Mouse (Mus musculus) forebrain, embryonic 12.5 days (tissue): ENCODE data around the gene Gtf3c5. TPM values are rescaled to one million over a fixed set of nuclear protein-coding genes. Genes with fewer than 3 reads are reported as not detected.

Experiments
- ATAC-seq: fragments of 200-750 bp; cut with Nextera tagmentation; 2 replicates; pipeline ENCODE4 v1.8.0; 2017; ENCODE audit warnings: moderate TSS enrichment; ENCODE audit not compliant: low FRiP score
- H3K27ac ChIP-seq: fragments of 300-500 bp; sonication (generic); 2 replicates; pipeline ENCODE4 v1.5.1; 2016; ENCODE audit warnings: mild to moderate bottlenecking
- H3K27me3 ChIP-seq: fragments of 300-500 bp; sonication (generic); 2 replicates; pipeline ENCODE4 v1.6.1; 2016; ENCODE audit warnings: mild to moderate bottlenecking
- H3K36me3 ChIP-seq: fragments of 300-500 bp; sonication (generic); replicated peaks from 2 replicates; pipeline ENCODE4 v1.6.1; 2016; ENCODE audit warnings: mild to moderate bottlenecking
- H3K4me1 ChIP-seq: fragments of 300-500 bp; sonication (generic); 2 replicates; pipeline ENCODE4 v1.6.1; 2016
- H3K4me2 ChIP-seq: fragments of 300-500 bp; sonication (generic); 2 replicates; pipeline ENCODE4 v1.6.1; 2016; ENCODE audit warnings: mild to moderate bottlenecking, moderate library complexity
- H3K4me3 ChIP-seq: fragments of 300-500 bp; sonication (generic); replicated peaks from 2 replicates; pipeline ENCODE4 v1.5.1; 2016; ENCODE audit warnings: mild to moderate bottlenecking
- H3K9ac ChIP-seq: fragments of 300-500 bp; sonication (generic); 2 replicates; pipeline ENCODE4 v1.6.1; 2016; ENCODE audit warnings: mild to moderate bottlenecking
- H3K9me3 ChIP-seq: fragments of 300-500 bp; sonication (generic); 2 replicates; pipeline ENCODE4 v1.6.1; 2016
- WGBS: fragments of 180-500 bp; shearing (Covaris S2); methylation state at CpG from one replicate; pipeline ENCODE4 v1.1.7; 2016; 5-methylcytosine and 5-hydroxymethylcytosine counted together
- polyA plus RNA-seq: library from polyadenylated mRNA; unstranded; fragments of >200 nt; fragmentation: Nextera tagmentation; extraction: Ambion mirVana; gene quantifications from 2 replicates; pipeline ENCODE4 v1.2.1, GENCODE M21; 2016

Gtf3c5 gene
- polyA plus RNA-seq, 1 experiment from 2014 or later: 46.9 TPM

DNA sequence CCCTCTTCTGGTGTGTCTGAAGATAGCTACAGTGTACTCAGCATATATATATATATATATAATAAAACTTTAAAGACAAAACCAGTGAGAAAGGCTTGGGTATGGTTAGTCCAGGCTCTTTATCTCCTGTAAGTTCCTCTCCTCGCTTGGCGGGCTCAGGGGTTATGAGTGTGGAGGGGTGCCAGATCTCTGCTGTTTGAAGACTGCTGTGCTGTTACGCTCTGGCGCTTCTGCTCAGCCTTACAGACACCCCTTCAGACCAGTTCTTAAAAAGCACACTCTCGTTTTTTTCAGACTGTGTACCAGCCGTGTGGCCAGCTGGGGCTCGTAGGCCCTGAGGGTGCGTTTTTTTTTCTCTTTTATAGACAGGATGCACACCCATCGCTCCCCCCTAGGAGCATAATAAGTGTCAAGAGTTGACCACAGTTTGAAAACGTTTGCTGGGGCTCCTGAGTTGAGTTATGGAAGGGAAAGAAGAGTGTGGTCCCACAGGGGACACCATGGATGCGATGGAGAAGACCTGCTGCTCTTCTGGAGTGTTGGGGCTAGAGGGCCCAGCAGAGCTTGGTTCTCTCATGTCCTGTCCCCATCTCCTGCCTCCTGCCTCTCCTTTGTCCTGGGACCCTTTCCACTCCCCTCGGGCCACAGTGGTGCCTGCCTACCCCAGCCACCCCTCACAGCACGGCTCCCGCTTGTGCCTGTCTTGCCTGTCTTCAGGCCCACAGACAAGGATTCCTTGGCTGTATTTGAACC, 22.4 kb upstream of the Gtf3c5 start:
- WGBS: 76% methylated on average over 14 of the region's 14 CpGs
- Histone ChIP-seq H3K36me3 (no peaks in the 10 kb centered on the region), H3K4me2 (no peak overlapping the region), H3K27ac (no peak overlapping the region), H3K4me1 (no peaks in the 10 kb centered on the region), H3K9ac (no peak overlapping the region), H3K27me3 (no peaks in the 10 kb centered on the region), H3K9me3 (no peaks in the 10 kb centered on the region), H3K4me3 (no peak overlapping the region)
- no peak for ATAC-seq

DNA sequence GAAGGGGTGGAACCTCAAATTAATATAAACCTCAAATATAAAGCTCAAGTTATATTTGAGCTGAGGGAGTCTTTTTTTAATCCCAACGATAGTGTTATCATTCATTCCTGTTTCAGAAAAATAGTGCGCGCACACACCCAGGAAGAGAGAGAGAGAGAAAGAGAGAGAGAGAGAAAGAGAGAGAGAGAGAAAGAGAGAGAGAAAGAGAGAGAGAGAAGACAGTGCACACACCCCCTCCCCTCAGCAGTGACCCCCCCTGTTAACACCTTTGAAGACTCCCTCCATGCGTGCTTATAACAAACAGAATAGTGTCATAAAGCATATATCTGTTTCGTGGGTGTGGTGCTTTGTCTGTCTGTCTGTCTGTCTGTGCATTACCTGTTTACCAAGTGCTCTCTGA, 20.0 kb upstream of the Gtf3c5 start:
- no peak for ATAC-seq
- no peaks in the 10 kb centered on the region for H3K27me3 ChIP-seq
- no peak overlapping the region for H3K4me2 ChIP-seq
- no peaks in the 10 kb centered on the region for H3K9me3 ChIP-seq
- H3K36me3 ChIP-seq: no peaks in the 10 kb centered on the region
- H3K4me3 ChIP-seq: no peak overlapping the region
- peaks cover under 1% of the 10 kb centered on the region; the same call in 1 of the 2 replicates for H3K4me1 ChIP-seq
- 96% methylated on average over 5 of the region's 5 CpGs for WGBS
- no peak overlapping the region for H3K27ac ChIP-seq
- no peak overlapping the region for H3K9ac ChIP-seq

DNA sequence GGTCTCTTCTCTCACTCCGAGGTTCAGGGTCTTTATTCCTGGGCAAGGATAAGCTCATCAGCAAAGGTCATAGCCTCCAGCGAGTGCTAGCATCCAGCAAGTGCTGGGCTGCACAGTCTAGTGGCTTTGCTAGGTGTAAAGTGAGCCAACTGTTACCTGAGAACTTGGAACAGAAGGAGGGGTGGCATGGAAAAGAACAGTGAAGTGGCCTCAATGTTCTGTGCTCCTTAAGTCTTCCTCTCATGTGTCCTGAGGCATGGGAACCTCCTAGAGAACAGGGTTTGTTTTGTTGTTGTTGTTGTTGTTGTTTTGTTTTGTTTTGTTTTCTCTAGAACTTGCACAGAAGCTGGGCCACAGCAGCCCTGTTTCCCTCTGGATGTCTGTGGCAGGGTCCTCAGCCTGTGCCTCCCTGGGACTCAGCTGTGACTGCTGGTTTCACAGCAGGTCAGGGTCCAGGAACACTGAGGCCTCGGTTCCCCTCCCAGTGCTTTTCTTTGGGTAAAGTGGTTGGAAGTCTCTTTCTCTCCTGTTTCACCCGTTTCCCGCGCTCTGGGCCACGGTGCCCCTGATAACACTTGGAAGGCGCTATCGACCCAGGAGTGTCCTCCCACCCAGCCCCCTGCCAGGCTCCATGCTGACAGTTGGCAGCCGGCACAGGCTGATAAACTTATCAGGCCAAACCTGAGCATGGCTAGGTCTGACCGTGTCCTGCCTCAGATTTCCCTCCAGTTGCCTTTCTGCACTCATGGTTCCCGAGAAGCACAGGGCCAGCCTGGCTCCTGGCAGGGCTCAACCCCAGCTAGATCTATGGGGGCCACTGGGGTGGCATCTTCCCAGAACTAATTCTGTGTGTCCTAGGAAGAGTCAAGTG, 18.4 kb upstream of the Gtf3c5 start:
- H3K9me3 ChIP-seq: no peaks in the 10 kb centered on the region
- no peak for ATAC-seq
- no peaks in the 10 kb centered on the region for H3K36me3 ChIP-seq
- H3K9ac ChIP-seq: no peak overlapping the region
- no peak overlapping the region for H3K4me2 ChIP-seq
- 68% methylated on average over 12 of the region's 12 CpGs for whole genome bisulfite sequencing
- no peak overlapping the region for H3K27ac ChIP-seq
- no peak overlapping the region for H3K4me3 ChIP-seq
- peaks cover 5% of the 10 kb centered on the region; the same call in 1 of the 2 replicates for H3K4me1 ChIP-seq
- no peaks in the 10 kb centered on the region for H3K27me3 ChIP-seq

DNA sequence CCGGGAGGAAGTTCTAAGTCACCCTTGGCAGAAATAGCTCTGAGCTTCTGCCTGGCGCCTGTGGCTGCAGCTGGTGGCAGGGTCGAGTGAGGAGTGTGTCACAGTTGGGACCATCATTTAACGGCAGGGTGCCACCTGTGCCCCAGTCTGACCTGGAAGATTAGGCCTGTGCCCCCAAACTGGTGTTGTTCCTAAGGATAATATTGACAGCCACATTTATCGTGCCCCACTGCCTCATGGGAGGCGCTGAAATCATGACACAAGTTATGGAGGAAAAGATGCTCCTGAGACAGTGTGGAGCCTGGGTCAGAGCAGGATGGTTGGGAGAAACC, 16.0 kb upstream of the Gtf3c5 start:
- 78% methylated on average over 6 of the region's 6 CpGs for WGBS
- H3K4me3 ChIP-seq: no peak overlapping the region
- no peak overlapping the region for H3K4me2 ChIP-seq
- H3K27me3 ChIP-seq: 0 out of 2 replicates have a peak, but pooled peaks cover 7% of the 10 kb centered on the region
- no peak overlapping the region for H3K27ac ChIP-seq
- H3K4me1 ChIP-seq: peaks cover 5% of the 10 kb centered on the region; the same call in 1 of the 2 replicates
- no peak overlapping the region for H3K9ac ChIP-seq
- H3K9me3 ChIP-seq: no peaks in the 10 kb centered on the region
- H3K36me3 ChIP-seq: no peaks in the 10 kb centered on the region
- no peak for ATAC-seq

DNA sequence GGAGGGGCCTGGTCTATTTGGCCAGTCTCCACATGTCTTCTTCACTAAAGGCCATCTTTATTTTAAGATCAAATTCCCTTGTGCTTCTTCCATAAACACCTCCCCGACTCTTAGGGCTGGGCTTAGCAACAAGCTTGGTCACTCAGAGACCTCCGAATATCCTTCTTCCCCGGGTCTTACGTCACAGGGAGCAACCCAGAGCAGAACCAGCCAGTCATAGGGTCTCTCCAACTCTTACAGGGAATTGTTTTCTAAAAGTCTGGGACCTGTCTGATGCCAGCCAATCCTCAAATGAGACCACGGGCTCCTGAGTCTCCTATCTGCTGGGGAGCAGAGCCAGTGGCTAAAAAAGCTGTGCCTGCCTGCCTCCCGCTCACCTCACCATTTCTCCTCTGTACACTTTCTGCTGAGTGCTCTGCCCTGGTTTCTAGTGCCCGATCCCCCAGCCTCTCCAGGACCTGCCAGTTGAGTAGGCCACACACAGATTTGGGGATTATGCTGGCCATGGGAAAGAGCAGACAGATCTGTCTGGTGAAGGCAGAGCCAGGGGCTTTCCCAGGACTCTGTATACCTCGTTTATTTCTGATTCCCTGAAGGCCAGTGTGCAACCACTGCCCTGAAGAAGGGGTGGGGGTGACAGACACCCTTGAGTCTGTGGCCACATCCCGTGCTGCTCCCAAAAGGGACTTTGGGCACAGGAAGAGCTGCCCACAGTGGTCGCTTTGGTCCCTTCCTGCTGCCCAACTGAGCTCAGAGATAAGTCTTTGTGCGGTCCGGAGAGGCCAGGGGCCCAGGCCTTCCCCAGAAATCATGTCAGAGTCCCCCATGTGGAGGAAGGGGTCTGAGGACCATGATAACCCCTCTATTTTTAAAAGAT, 15.4 kb upstream of the Gtf3c5 start:
- no peaks in the 10 kb centered on the region for H3K9me3 ChIP-seq
- ATAC-seq: no peak
- no peak overlapping the region for H3K4me2 ChIP-seq
- H3K36me3 ChIP-seq: no peaks in the 10 kb centered on the region
- no peak overlapping the region for H3K27ac ChIP-seq
- H3K4me1 ChIP-seq: peaks cover 5% of the 10 kb centered on the region; the same call in 1 of the 2 replicates
- no peak overlapping the region for H3K9ac ChIP-seq
- H3K4me3 ChIP-seq: no peak overlapping the region
- WGBS: 69% methylated on average over 12 of the region's 12 CpGs
- 0 out of 2 replicates have a peak, but pooled peaks cover 13% of the 10 kb centered on the region for H3K27me3 ChIP-seq

DNA sequence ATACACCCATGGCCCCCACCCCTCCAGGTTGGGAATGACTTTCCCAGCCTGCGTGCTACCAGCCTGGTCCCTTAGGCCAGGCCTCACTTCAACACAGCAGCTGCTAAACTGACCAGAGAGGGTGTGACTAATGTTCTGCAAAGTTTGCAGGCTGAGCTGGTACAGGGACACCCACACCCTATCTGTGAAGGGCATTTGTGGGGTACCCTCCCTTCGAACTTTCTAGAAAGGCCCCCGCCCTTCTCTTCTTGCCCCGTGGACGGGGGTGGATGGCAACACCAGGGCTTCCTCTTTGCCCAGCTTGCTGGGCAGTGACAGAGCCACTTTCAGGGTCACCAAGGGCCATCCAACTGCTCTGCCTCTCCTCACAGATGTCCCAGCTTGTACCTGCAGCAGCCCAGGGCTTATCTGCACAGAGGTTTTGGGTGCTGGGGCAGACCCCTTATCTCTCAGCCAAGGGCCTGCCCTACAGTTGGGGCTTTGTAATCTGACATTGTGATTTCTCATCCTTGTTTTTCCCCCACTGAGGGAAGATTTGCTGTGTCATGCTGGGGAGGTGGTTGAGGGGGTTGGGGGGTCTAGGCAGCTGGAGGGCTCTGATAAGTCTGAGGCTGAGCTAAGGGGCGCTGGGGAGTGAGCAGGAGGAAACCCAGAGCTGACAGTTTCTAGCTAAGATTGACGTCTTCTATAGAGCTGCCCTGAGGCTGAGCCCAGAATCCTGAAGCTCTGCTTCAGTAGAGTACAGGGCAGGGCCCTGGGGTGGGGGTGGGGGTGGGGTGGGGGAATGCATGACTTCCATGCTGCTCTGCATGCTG, 14.4 kb upstream of the Gtf3c5 start:
- H3K9ac ChIP-seq: no peak overlapping the region
- WGBS: 79% methylated on average over 7 of the region's 7 CpGs
- H3K9me3 ChIP-seq: no peaks in the 10 kb centered on the region
- H3K4me1 ChIP-seq: peaks cover 5% of the 10 kb centered on the region; the same call in 1 of the 2 replicates
- no peaks in the 10 kb centered on the region for H3K36me3 ChIP-seq
- no peak overlapping the region for H3K4me2 ChIP-seq
- peaks cover 20% of the 10 kb centered on the region; the same call in 1 of the 2 replicates for H3K27me3 ChIP-seq
- no peak overlapping the region for H3K27ac ChIP-seq
- ATAC-seq: no peak
- H3K4me3 ChIP-seq: no peak overlapping the region

DNA sequence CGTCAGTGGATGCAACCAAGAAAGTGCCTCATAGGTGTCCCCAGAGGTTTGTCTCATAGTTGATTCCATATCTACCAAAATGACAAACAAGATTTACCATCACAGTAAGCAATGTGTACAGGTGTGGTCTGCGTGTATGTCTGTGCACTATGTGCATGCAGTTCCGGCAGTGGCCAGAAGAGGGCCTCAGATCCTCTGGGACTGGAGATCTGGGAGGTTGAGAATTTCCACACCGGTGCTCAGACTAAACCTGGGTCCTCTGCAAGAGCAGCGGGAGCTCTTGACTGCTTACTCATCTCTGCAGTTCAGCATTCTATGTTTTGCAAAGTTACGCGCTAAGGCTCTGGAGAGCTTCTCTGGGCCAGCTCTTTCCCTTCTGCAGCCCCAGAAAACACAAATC, 13.4 kb upstream of the Gtf3c5 start:
- peaks cover 5% of the 10 kb centered on the region; the same call in 1 of the 2 replicates for H3K4me1 ChIP-seq
- H3K9me3 ChIP-seq: no peaks in the 10 kb centered on the region
- no peak overlapping the region for H3K4me2 ChIP-seq
- H3K27me3 ChIP-seq: peaks cover 23% of the 10 kb centered on the region
- H3K36me3 ChIP-seq: no peaks in the 10 kb centered on the region
- WGBS: 93% methylated on average over 7 of the region's 7 CpGs
- no peak overlapping the region for H3K9ac ChIP-seq
- no peak for ATAC-seq
- H3K4me3 ChIP-seq: no peak overlapping the region
- no peak overlapping the region for H3K27ac ChIP-seq

DNA sequence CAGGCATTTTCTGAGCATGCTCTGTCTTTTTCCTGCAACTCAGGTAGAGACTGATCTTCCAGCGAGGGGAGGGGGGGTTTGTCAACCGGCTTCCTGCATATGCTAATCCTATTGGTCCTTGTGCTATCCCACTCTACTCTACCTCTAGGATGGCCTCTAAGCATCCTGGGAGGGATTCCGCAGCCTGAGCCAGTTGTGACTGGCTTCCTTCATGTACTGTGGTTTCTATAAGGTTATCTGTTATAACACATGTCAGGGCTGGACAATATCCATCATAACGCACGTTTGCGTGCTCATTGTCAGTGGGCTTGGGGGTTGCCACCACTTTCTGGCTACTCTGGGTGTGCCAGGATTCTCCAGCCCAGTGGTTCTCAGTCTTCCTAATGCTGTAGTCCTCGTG, 12.5 kb upstream of the Gtf3c5 start:
- Histone ChIP-seq H3K27me3 (peaks cover 26% of the 10 kb centered on the region), H3K4me1 (peaks cover 5% of the 10 kb centered on the region; the same call in 1 of the 2 replicates), H3K36me3 (no peaks in the 10 kb centered on the region), H3K9me3 (no peaks in the 10 kb centered on the region), H3K27ac (no peak overlapping the region), H3K9ac (no peak overlapping the region), H3K4me3 (no peak overlapping the region), H3K4me2 (no peak overlapping the region)
- WGBS: 86% methylated on average over 7 of the region's 7 CpGs
- no peak for ATAC-seq

DNA sequence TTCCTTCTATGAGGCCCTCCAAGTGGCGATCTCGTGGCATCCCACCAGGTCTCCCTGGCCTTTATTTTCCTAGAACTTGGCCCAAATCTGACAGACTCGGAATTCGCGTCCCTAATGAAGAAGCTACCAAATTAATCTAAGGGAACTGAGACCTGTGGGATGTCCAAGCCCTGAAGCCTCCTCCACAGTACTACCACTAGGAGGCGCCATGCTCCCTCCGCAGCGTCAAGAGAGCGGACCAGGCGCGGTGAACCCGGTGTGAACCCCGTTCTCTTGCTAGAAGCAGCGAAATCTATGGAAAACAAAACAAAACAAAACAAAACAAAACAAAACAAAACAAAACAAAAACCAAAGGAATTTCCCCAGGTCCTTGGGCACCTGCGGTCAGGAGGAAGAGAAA, 9.3 kb upstream of the Gtf3c5 start:
- no peaks in the 10 kb centered on the region for H3K9me3 ChIP-seq
- no peak overlapping the region for H3K27ac ChIP-seq
- H3K9ac ChIP-seq: no peak overlapping the region
- H3K4me2 ChIP-seq: peak overlapping the region; percentile 8; the same call in 1 of the 2 replicates
- no peak overlapping the region for H3K4me3 ChIP-seq
- 9% methylated on average over 15 of the region's 15 CpGs for WGBS
- peaks cover 37% of the 10 kb centered on the region for H3K27me3 ChIP-seq
- ATAC-seq: no peak
- no peaks in the 10 kb centered on the region; the same call in 1 of the 2 replicates for H3K4me1 ChIP-seq
- H3K36me3 ChIP-seq: no peaks in the 10 kb centered on the region

DNA sequence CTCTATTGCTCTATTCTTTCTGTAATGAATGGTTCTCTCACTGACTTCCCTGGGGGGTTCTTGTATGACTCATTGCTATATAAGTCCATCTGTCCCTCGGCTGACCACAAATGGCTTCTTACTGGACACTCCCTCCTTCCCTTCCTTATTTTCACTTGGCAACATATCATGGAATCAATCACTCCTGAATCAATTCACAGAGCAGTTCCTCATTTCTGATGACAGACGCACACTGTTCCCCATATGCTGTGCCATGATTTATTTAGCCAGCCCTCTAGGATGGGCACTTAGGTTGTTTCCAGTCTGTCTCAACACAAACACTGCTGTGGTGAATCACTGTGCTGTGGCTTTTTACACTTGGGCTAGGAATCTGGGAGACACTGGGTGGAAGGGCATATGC, 7.9 kb upstream of the Gtf3c5 start:
- Histone ChIP-seq H3K9me3 (no peaks in the 10 kb centered on the region), H3K4me1 (no peaks in the 10 kb centered on the region), H3K27me3 (peaks cover 40% of the 10 kb centered on the region), H3K4me2 (no peak overlapping the region), H3K36me3 (no peaks in the 10 kb centered on the region), H3K9ac (no peak overlapping the region), H3K27ac (no peak overlapping the region), H3K4me3 (no peak overlapping the region)
- WGBS: 90% methylated on average over 2 of the region's 2 CpGs
- ATAC-seq: no peak

DNA sequence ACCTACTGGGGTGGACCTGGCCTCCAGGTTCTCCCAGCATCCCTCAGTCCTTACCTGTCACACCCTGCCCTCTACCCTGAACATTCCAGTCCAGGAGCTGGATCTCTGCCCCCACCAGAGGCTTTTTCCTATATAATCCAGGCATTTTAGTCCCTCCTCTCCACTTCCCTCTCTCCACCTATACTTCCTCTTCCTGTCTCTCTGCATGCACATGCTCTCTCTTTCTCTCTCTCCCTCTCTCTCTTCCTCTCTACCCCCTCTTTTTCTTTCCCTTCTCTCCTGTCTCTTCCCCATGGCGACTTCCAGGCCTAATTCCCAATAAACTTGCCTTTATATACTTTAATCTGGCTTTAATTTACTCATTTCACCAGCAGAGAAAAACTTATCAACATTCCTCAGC, 5.0 kb upstream of the Gtf3c5 start:
- H3K4me2 ChIP-seq: no peak overlapping the region
- ATAC-seq: no peak
- H3K4me3 ChIP-seq: no peak overlapping the region
- no peak overlapping the region for H3K27ac ChIP-seq
- no peaks in the 10 kb centered on the region for H3K36me3 ChIP-seq
- peaks cover 32% of the 10 kb centered on the region for H3K27me3 ChIP-seq
- WGBS: 34% methylated on average over 1 of the region's 1 CpGs
- no peaks in the 10 kb centered on the region for H3K9me3 ChIP-seq
- H3K4me1 ChIP-seq: peaks cover 2% of the 10 kb centered on the region
- no peak overlapping the region for H3K9ac ChIP-seq
